Mouse (Mus musculus): Measurements from ENCODE around the gene Btg1-ps1.
"Not testable (repeated sequence)": the region's sequence is repeated elsewhere in the genome, so short reads cannot be mapped to it uniquely, and the experiment has no call there.

The Btg1-ps1 gene

GRCm38 (mm10) chrX:38018597-38018996 is at the start of gene Btg1-ps1:
TSS of gene Btg1-ps1 (minus strand) at chrX:38018815.
- not testable (repeated sequence) for DNase-seq (ENCODE audit: low spot score)

- DNase-seq (ENCODE audit: low spot score) = no peak
These were observed 47.6 kb upstream of the Btg1-ps1 start, which contains the start of gene Rhox10 for GRCm38 (mm10) chrX:38066175-38066574. TSS of gene Rhox10 (plus strand) at chrX:38066475.

GRCm38 (mm10) chrX:38061544-38061943 is 42.9 kb upstream of the Btg1-ps1 start:
- DNase-seq (ENCODE audit: low spot score) = peak; percentile 29

- not testable (repeated sequence) for DNase-seq (ENCODE audit: low spot score)
These were observed 24.4 kb upstream of the Btg1-ps1 start, which contains the start of gene Btg1-ps2 for GRCm38 (mm10) chrX:38043014-38043413. TSS of gene Btg1-ps2 (minus strand) at chrX:38043114.

- DNase-seq (ENCODE audit: low spot score) = no peak
These were observed 21.1 kb upstream of the Btg1-ps1 start for GRCm38 (mm10) chrX:38039666-38040065.

- DNase-seq (ENCODE audit: low spot score) = peak; percentile 3
These were observed 15.2 kb upstream of the Btg1-ps1 start for GRCm38 (mm10) chrX:38033841-38034240.

GRCm38 (mm10) chrX:38008756-38009155 is 9.9 kb downstream of the Btg1-ps1 start:
- DNase-seq (ENCODE audit: low spot score) = no peak

Data from retina, embryonic 14.5 days (tissue).